Mouse (Mus musculus) forebrain, embryonic 15.5 days (tissue): Measurements from ENCODE around the gene Olfr1109. TPM values are rescaled to one million over a fixed set of nuclear protein-coding genes. Genes with fewer than 3 reads are reported as not detected.

Source experiments
- ATAC-seq: fragments of 200-750 bp; cut with Nextera tagmentation; replicated peaks from 2 replicates; pipeline ENCODE4 v1.8.0; 2017; ENCODE audit warnings: mild to moderate bottlenecking, moderate TSS enrichment, moderate library complexity
- H3K27ac ChIP-seq: fragments of 300-500 bp; sonication (generic); replicated peaks from 2 replicates; pipeline ENCODE4 v1.5.1; 2015; ENCODE audit warnings: mild to moderate bottlenecking, inconsistent platforms
- H3K27me3 ChIP-seq: fragments of 300-500 bp; sonication (generic); 2 replicates; pipeline ENCODE4 v1.6.1; 2015; ENCODE audit warnings: inconsistent platforms
- H3K36me3 ChIP-seq: fragments of 300-500 bp; sonication (generic); 2 replicates; pipeline ENCODE4 v1.6.1; 2015; ENCODE audit warnings: mild to moderate bottlenecking, inconsistent platforms
- H3K4me1 ChIP-seq: fragments of 300-500 bp; sonication (generic); 2 replicates; pipeline ENCODE4 v1.6.1; 2015; ENCODE audit warnings: inconsistent platforms
- H3K4me2 ChIP-seq: fragments of 300-500 bp; sonication (generic); replicated peaks from 2 replicates; pipeline ENCODE4 v1.6.1; 2015; ENCODE audit warnings: mild to moderate bottlenecking, inconsistent platforms
- H3K4me3 ChIP-seq: fragments of 300-500 bp; sonication (generic); 2 replicates; pipeline ENCODE4 v1.5.1; 2015; ENCODE audit warnings: mild to moderate bottlenecking, inconsistent platforms
- H3K9ac ChIP-seq: fragments of 300-500 bp; sonication (generic); replicated peaks from 2 replicates; pipeline ENCODE4 v1.6.1; 2015; ENCODE audit warnings: mild to moderate bottlenecking, inconsistent platforms
- H3K9me3 ChIP-seq: fragments of 300-500 bp; sonication (generic); 2 replicates; pipeline ENCODE4 v1.6.1; 2016; ENCODE audit warnings: inconsistent platforms
- WGBS: fragments of 180-500 bp; shearing (Covaris S2); methylation state at CpG from one replicate; pipeline ENCODE4 v1.1.7; 2015; ENCODE audit warnings: mixed read lengths; 5-methylcytosine and 5-hydroxymethylcytosine counted together
- polyA plus RNA-seq: library from polyadenylated mRNA; unstranded; fragments of >200 nt; fragmentation: Nextera tagmentation; extraction: Ambion mirVana; gene quantifications from 2 replicates; pipeline ENCODE4 v1.2.1, GENCODE M21; 2015

Gene Olfr1109
- polyA plus RNA-seq, result not detected in 2 replicates

DNA sequence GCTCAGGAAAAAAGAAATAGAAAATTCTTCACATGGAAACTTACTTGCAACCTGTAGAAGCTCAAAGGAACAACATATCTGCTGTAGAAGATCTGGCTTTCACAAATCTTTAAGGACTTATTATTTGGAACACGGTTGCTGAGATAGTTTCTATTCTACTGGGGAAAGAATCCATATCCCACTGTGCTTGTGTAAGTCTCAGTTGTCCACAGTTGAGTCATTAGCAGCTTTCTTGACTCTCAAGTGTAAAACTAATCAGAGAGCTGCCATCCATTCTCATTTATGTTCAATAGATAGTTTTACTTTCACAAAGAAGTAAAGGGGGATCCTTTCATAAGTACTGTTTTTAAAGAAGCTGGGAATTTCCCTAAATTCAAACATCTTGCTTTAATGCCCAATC is at the start of gene Olfr1109:
Olfr1109 (minus strand) TSS at position 101 of the 400 bp plus-strand sequence.
- H3K27me3 ChIP-seq, result no peaks in the 10 kb centered on the region
- H3K4me1 ChIP-seq, result no peaks in the 10 kb centered on the region
- no peak within 1 kb of the TSS for H3K9ac ChIP-seq
- ATAC-seq, result no peak
- no peak within 1 kb of the TSS for H3K4me2 ChIP-seq
- no peaks in the 10 kb centered on the region for H3K36me3 ChIP-seq
- no peaks in the 10 kb centered on the region for H3K9me3 ChIP-seq
- no peak within 1 kb of the TSS for H3K4me3 ChIP-seq
- no peak within 1 kb of the TSS for H3K27ac ChIP-seq
- WGBS, result 33% methylated on average over 1 of the region's 1 CpGs

DNA sequence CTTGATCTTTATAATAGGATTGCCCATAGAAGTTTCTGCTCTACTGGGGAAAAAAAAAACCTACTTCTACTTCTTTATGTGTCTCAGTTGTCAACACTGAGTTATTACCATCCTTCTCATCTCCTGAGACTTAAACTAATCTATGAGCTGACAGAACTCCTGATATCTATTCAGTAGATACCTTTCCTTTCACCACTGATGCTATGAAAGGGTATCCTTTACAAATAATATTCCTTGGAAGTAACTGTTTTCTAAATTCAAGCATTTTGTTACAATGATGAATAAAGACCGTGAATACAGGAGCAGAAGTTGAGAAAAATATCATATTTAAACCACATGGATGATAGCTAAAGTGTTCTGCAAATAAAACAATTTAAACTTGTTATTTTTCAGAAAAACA is 44.4 kb upstream of the Olfr1109 start, which contains the start of gene Olfr1110:
Olfr1110 (minus strand) TSS at position 101 of the 400 bp plus-strand sequence.
- WGBS, result 79% methylated on average over 1 of the region's 1 CpGs
- no peak within 1 kb of the TSS for H3K4me3 ChIP-seq
- ATAC-seq, result no peak
- H3K27ac ChIP-seq, result no peak within 1 kb of the TSS
- no peak within 1 kb of the TSS for H3K4me2 ChIP-seq
- no peaks in the 10 kb centered on the region for H3K36me3 ChIP-seq
- no peaks in the 10 kb centered on the region for H3K4me1 ChIP-seq
- H3K9me3 ChIP-seq, result no peaks in the 10 kb centered on the region
- H3K27me3 ChIP-seq, result no peaks in the 10 kb centered on the region
- no peak within 1 kb of the TSS for H3K9ac ChIP-seq

DNA sequence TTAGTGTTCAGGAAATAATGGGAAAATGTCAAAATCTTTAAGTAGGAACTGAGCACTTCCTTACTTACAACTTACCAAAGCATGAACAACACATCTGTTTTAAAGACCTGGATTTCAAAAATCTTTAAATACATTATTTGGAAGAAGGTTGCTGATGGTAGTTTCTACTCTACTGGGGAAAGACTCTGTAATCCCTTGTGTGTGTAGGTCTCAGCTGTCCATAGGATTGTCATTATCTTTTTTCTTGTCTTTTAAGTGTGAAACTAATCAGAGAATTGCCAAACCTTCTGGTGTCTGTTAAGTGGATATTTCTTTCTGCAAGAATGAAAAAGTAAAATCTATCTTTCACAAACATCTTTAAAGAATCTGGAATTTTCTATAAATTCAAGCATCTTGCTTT is 18.7 kb upstream of the Olfr1109 start, which contains the start of gene Olfr259:
Olfr259 (minus strand) TSS at position 101 of the 400 bp plus-strand sequence.
- Histone ChIP-seq H3K9ac (no peak within 1 kb of the TSS), H3K27ac (no peak within 1 kb of the TSS)
- ATAC-seq, result no peak

DNA sequence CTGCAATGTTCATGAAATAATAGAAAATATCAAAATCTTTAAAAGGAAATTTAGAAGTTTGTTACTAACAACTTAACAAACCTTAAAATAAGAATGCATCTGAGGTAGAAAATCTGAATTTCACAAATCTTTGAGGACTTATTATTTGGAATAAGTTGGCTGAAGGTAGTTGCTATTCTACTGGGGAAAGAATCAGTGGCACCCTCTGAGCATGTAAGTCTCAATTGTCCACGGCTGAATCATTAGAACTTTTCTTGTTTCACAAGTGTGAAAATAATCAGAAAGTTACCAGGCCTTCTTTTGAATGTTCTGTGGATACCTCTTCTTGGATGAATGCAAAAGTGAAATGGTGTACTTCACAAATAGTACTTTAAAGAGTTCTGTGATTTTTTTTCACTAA is 20.1 kb downstream of the Olfr1109 start, which contains the start of gene Olfr1107:
Olfr1107 (minus strand) TSS at position 101 of the 400 bp plus-strand sequence.
- Histone ChIP-seq H3K4me2 (no peak within 1 kb of the TSS), H3K9ac (no peak within 1 kb of the TSS), H3K27me3 (no peaks in the 10 kb centered on the region), H3K9me3 (no peaks in the 10 kb centered on the region), H3K4me3 (no peak within 1 kb of the TSS), H3K36me3 (no peaks in the 10 kb centered on the region), H3K4me1 (no peaks in the 10 kb centered on the region), H3K27ac (no peak within 1 kb of the TSS)
- WGBS, result 86% methylated on average over 1 of the region's 1 CpGs
- no peak for ATAC-seq

More for the DNA sequence above, 18.7 kb upstream of the Olfr1109 start, which contains the start of gene Olfr259:
- no peaks in the 10 kb centered on the region for H3K9me3 ChIP-seq
- H3K4me2 ChIP-seq, result no peak within 1 kb of the TSS
- H3K4me3 ChIP-seq, result no peak within 1 kb of the TSS
- no peaks in the 10 kb centered on the region for H3K4me1 ChIP-seq
- H3K36me3 ChIP-seq, result no peaks in the 10 kb centered on the region
- no peaks in the 10 kb centered on the region for H3K27me3 ChIP-seq

DNA sequence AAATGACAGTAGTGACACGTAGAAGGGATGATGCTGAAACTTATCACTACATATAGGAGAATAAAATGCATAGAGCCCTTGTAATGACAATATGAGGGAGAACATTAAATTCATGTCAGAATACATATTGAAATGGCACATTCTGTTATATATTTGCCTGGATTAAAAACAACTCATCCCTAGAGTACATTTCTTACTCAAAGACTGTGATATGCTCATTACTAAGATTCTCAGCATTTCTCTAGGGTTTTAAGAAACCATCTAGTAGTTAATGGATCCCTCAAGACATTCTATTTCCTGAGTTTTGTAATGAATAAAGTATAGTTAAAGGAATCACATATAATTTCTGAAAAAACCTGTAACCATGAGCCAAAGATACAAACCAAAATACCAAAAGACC is 43.6 kb downstream of the Olfr1109 start, which contains the start of gene Olfr1106:
Olfr1106 (minus strand) TSS at position 101 of the 400 bp plus-strand sequence.
- H3K27me3 ChIP-seq, result no peaks in the 10 kb centered on the region
- H3K9ac ChIP-seq, result no peak within 1 kb of the TSS
- H3K4me2 ChIP-seq, result no peak within 1 kb of the TSS
- H3K4me3 ChIP-seq, result no peak within 1 kb of the TSS
- no peaks in the 10 kb centered on the region for H3K9me3 ChIP-seq
- 66% methylated on average over 1 of the region's 1 CpGs for WGBS
- no peak for ATAC-seq
- H3K4me1 ChIP-seq, result no peaks in the 10 kb centered on the region
- no peaks in the 10 kb centered on the region for H3K36me3 ChIP-seq
- no peak within 1 kb of the TSS for H3K27ac ChIP-seq

Other genes starting within 250 kb of the Olfr1109 start
- gene Olfr1095, start 244.3 kb downstream of the Olfr1109 start, polyA plus RNA-seq, result not detected in 2 replicates
- not detected in 2 replicates for gene Gm13723, start 221.2 kb downstream of the Olfr1109 start, polyA plus RNA-seq
- gene Olfr1097, start 203.8 kb downstream of the Olfr1109 start, polyA plus RNA-seq, result not detected in 2 replicates
- not detected in 2 replicates for gene Olfr1098, start 171.5 kb downstream of the Olfr1109 start, polyA plus RNA-seq
- gene Olfr1099, start 135.3 kb downstream of the Olfr1109 start, polyA plus RNA-seq, result not detected in 2 replicates
- gene Olfr1100, start 116.1 kb downstream of the Olfr1109 start, polyA plus RNA-seq, result not detected in 2 replicates
- gene Olfr1101, start 104.8 kb downstream of the Olfr1109 start, polyA plus RNA-seq, result not detected in 2 replicates
- gene Olfr1102, start 97.6 kb downstream of the Olfr1109 start, polyA plus RNA-seq, result not detected in 2 replicates
- gene Olfr1104, start 68.9 kb downstream of the Olfr1109 start, polyA plus RNA-seq, result not detected in 2 replicates
- not detected in 2 replicates for gene Olfr1105, start 59.5 kb downstream of the Olfr1109 start, polyA plus RNA-seq
- not detected in 2 replicates for gene Olfr1106, start 43.7 kb downstream of the Olfr1109 start, polyA plus RNA-seq
- gene Olfr1107, start 20.2 kb downstream of the Olfr1109 start, polyA plus RNA-seq, result not detected in 2 replicates
- not detected in 2 replicates for gene Olfr259, start 18.6 kb upstream of the Olfr1109 start, polyA plus RNA-seq
- not detected in 2 replicates for gene Olfr1110, start 44.3 kb upstream of the Olfr1109 start, polyA plus RNA-seq
- not detected in 2 replicates for gene Olfr1111, start 56.6 kb upstream of the Olfr1109 start, polyA plus RNA-seq
- gene Olfr1112, start 91.8 kb upstream of the Olfr1109 start, polyA plus RNA-seq, result not detected in 2 replicates
- not detected in 2 replicates for gene Olfr1113, start 113.0 kb upstream of the Olfr1109 start, polyA plus RNA-seq
- gene Olfr1115, start 152.0 kb upstream of the Olfr1109 start, polyA plus RNA-seq, result not detected in 2 replicates
- gene Olfr1116, start 171.5 kb upstream of the Olfr1109 start, polyA plus RNA-seq, result not detected in 2 replicates
- gene Olfr1118, start 211.6 kb upstream of the Olfr1109 start, polyA plus RNA-seq, result not detected in 2 replicates